Mouse (Mus musculus): ENCODE data around the gene Gm20479. TPM values are rescaled to one million over a fixed set of nuclear protein-coding genes. Genes with fewer than 3 reads are reported as not detected.

The Gm20479 gene
- polyA plus RNA-seq, 1 experiment: not detected

GRCm38 (mm10) chr7:27324161-27324560 lies 33.1 kb downstream of the Gm20479 start:
- TF ChIP-seq CTCF (IDR thresholded peaks at IDR 0.05; ENCODE audit: control insufficient read depth, insufficient read depth, low read length): no peak
- no peak for TF ChIP-seq POLR2A (IDR thresholded peaks at IDR 0.05; ENCODE audit: borderline replicate concordance, control insufficient read depth, low read depth, low read length)
- WGBS: 89% methylated on average over 11 of the region's 11 CpGs
- Histone ChIP-seq H3K4me3 (replicated peaks; ENCODE audit: control insufficient read depth, low read depth, low read length) (no peak overlapping the region), H3K27ac (ENCODE audit: control insufficient read depth, insufficient read depth, low read depth, low read length, poor library complexity) (no peak overlapping the region), H3K4me1 (ENCODE audit: control insufficient read depth, insufficient read depth, low read length) (no peaks in the 10 kb centered on the region)

DNA sequence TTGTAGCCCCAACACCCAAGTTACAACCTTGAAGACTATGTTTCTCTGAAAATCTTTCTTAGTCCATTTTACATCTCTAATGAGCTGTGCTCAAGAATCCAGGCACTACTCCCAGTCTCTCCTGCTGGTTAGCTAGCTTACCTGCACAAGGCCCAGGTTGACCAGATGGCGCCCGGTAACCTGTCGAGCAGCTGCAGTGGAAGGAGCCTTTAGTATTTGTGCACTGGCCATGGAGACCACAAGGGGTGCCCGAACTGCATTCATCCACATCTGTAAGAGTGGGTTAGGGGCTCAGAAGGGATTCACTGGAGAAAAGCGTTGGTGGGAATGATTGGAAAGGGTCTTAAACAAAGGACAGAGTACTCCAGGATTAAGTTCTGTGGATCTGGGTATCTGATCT lies 34.2 kb downstream of the Gm20479 start:
- no peaks in the 10 kb centered on the region for H3K4me1 ChIP-seq (ENCODE audit: control insufficient read depth, insufficient read depth, low read length)
- H3K27ac ChIP-seq (ENCODE audit: control insufficient read depth, insufficient read depth, low read depth, low read length, poor library complexity): no peak overlapping the region
- no peak for TF ChIP-seq CTCF (IDR thresholded peaks at IDR 0.05; ENCODE audit: control insufficient read depth, insufficient read depth, low read length)
- TF ChIP-seq POLR2A (IDR thresholded peaks at IDR 0.05; ENCODE audit: borderline replicate concordance, control insufficient read depth, low read depth, low read length): no peak
- 81% methylated on average over 5 of the region's 5 CpGs for WGBS
- H3K4me3 ChIP-seq (replicated peaks; ENCODE audit: control insufficient read depth, low read depth, low read length): no peak overlapping the region

- 46% methylated on average over 13 of the region's 13 CpGs for WGBS
- H3K4me1 ChIP-seq (ENCODE audit: control insufficient read depth, insufficient read depth, low read length): no peaks in the 10 kb centered on the region
- no peak overlapping the region for H3K4me3 ChIP-seq (replicated peaks; ENCODE audit: control insufficient read depth, low read depth, low read length)
- TF ChIP-seq POLR2A (IDR thresholded peaks at IDR 0.05; ENCODE audit: borderline replicate concordance, control insufficient read depth, low read depth, low read length) (no peak), CTCF (IDR thresholded peaks at IDR 0.05; ENCODE audit: control insufficient read depth, insufficient read depth, low read length) (no peak)
- no peak overlapping the region for H3K27ac ChIP-seq (ENCODE audit: control insufficient read depth, insufficient read depth, low read depth, low read length, poor library complexity)
Measured at GRCm38 (mm10) chr7:27322291-27322690, 34.9 kb downstream of the Gm20479 start.

- 89% methylated on average over 22 of the region's 22 CpGs for WGBS
- H3K4me3 ChIP-seq (replicated peaks; ENCODE audit: control insufficient read depth, low read depth, low read length): no peak overlapping the region
- H3K4me1 ChIP-seq (ENCODE audit: control insufficient read depth, insufficient read depth, low read length): no peaks in the 10 kb centered on the region
- H3K27ac ChIP-seq (ENCODE audit: control insufficient read depth, insufficient read depth, low read depth, low read length, poor library complexity): no peak overlapping the region
- TF ChIP-seq CTCF (IDR thresholded peaks at IDR 0.05; ENCODE audit: control insufficient read depth, insufficient read depth, low read length) (no peak), POLR2A (IDR thresholded peaks at IDR 0.05; ENCODE audit: borderline replicate concordance, control insufficient read depth, low read depth, low read length) (no peak)
Measured at GRCm38 (mm10) chr7:27319411-27319810, 37.8 kb downstream of the Gm20479 start.

- Histone ChIP-seq H3K27ac (ENCODE audit: control insufficient read depth, insufficient read depth, low read depth, low read length, poor library complexity) (no peak overlapping the region), H3K4me3 (replicated peaks; ENCODE audit: control insufficient read depth, low read depth, low read length) (no peak overlapping the region), H3K4me1 (ENCODE audit: control insufficient read depth, insufficient read depth, low read length) (no peaks in the 10 kb centered on the region; the same call in 1 of the 2 replicates)
- 54% methylated on average over 7 of the region's 7 CpGs for WGBS
- TF ChIP-seq POLR2A (IDR thresholded peaks at IDR 0.05; ENCODE audit: borderline replicate concordance, control insufficient read depth, low read depth, low read length): no peak
- no peak for TF ChIP-seq CTCF (IDR thresholded peaks at IDR 0.05; ENCODE audit: control insufficient read depth, insufficient read depth, low read length)
Measured at GRCm38 (mm10) chr7:27315958-27316357, 41.3 kb downstream of the Gm20479 start.

GRCm38 (mm10) chr7:27314393-27314792 lies 42.8 kb downstream of the Gm20479 start:
- H3K4me3 ChIP-seq (replicated peaks; ENCODE audit: control insufficient read depth, low read depth, low read length): no peak overlapping the region
- no peak overlapping the region for H3K27ac ChIP-seq (ENCODE audit: control insufficient read depth, insufficient read depth, low read depth, low read length, poor library complexity)
- no peaks in the 10 kb centered on the region; the same call in 1 of the 2 replicates for H3K4me1 ChIP-seq (ENCODE audit: control insufficient read depth, insufficient read depth, low read length)
- no peak for TF ChIP-seq POLR2A (IDR thresholded peaks at IDR 0.05; ENCODE audit: borderline replicate concordance, control insufficient read depth, low read depth, low read length)
- TF ChIP-seq CTCF (IDR thresholded peaks at IDR 0.05; ENCODE audit: control insufficient read depth, insufficient read depth, low read length): peak; percentile 30
- WGBS: 92% methylated on average over 3 of the region's 3 CpGs

DNA sequence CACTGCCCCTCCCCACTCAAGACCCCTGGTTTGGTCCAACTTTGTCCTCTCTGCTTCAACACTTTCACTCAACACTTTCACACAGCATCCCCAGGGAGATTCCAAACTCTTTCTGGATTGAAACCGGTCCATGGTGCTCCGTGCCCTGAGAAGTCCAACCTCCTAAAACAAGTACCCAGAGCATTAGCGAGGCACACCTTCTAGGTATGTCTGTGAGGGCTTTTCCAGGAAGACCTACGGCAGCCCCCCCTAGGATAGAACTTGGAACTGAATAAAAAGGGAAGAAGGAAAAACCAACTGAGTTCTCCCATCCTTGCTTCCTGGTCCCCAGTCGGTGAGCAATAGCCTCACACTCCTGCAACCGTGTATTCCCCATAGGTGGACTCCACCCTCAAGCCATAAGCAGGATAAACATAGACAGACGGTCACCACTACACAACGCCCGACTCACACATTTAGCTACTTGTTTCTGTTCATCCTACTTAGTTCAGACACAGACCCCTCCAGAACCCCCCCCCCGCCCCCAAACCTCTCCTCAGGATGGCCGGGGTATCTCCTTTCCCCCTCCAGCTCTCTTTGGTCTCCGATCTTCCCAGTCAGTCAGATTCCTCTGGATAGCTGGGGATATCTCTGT lies 45.5 kb downstream of the Gm20479 start:
- Histone ChIP-seq H3K4me3 (replicated peaks; ENCODE audit: control insufficient read depth, low read depth, low read length) (no peak overlapping the region), H3K4me1 (ENCODE audit: control insufficient read depth, insufficient read depth, low read length) (no peaks in the 10 kb centered on the region; the same call in 1 of the 2 replicates), H3K27ac (ENCODE audit: control insufficient read depth, insufficient read depth, low read depth, low read length, poor library complexity) (no peak overlapping the region)
- TF ChIP-seq POLR2A (IDR thresholded peaks at IDR 0.05; ENCODE audit: borderline replicate concordance, control insufficient read depth, low read depth, low read length): no peak
- TF ChIP-seq CTCF (IDR thresholded peaks at IDR 0.05; ENCODE audit: control insufficient read depth, insufficient read depth, low read length): no peak
- 80% methylated on average over 12 of the region's 12 CpGs for WGBS

DNA sequence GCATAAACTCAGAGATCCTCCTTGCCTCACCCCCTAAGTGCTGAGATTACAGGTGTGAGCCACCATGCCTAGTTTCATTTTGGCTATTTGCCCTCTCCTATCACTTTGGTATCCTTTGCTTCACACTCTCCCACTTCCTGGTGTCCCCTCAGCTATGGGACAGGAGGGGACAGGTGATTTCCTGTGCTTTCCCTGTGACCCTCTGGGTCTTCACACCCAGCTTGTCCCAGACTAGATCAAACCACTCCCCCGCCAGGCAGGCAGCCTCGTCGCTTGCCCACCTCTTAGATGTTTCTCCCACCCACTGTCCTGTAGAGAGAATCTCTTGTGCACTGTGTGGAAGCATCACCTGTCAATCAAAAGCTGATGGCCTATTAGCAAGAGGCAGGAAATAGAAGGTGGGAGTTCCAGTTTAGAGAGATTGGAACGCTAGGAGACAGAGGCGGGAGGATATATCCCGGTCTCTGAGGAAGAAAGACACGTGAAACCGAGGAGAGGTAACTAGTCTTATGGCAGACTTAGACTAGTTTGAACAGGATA lies 46.2 kb downstream of the Gm20479 start:
- Histone ChIP-seq H3K4me1 (ENCODE audit: control insufficient read depth, insufficient read depth, low read length) (no peaks in the 10 kb centered on the region; the same call in 1 of the 2 replicates), H3K4me3 (replicated peaks; ENCODE audit: control insufficient read depth, low read depth, low read length) (no peak overlapping the region), H3K27ac (ENCODE audit: control insufficient read depth, insufficient read depth, low read depth, low read length, poor library complexity) (no peak overlapping the region)
- 52% methylated on average over 8 of the region's 8 CpGs for WGBS
- TF ChIP-seq POLR2A (IDR thresholded peaks at IDR 0.05; ENCODE audit: borderline replicate concordance, control insufficient read depth, low read depth, low read length) (no peak), CTCF (IDR thresholded peaks at IDR 0.05; ENCODE audit: control insufficient read depth, insufficient read depth, low read length) (no peak)
